Mouse (Mus musculus) left cerebral cortex, adult 11 months (tissue): ENCODE data around the gene Itgam.
"Not testable (repeated sequence)": the region's sequence is repeated elsewhere in the genome, so short reads cannot be mapped to it uniquely, and the experiment has no call there.

ENCODE experiments used
- DNase-seq: peaks from one replicate; pipeline ENCODE4 v3.0.0; 2022; ENCODE audit warnings: low spot score

Itgam gene

GRCm38 (mm10) chr7:128062456-128062855 lies at the start of gene Itgam, which contains the start of gene Gm49368:
Itgam (plus strand) TSS chr7:128062640.
Gm49368 (plus strand) TSS chr7:128062683.
- no peak for DNase-seq

- no peak for DNase-seq
Observed at GRCm38 (mm10) chr7:128013116-128013515, 49.3 kb upstream of the Itgam start.

- DNase-seq: not testable (repeated sequence)
Observed at GRCm38 (mm10) chr7:128016134-128016533, 46.3 kb upstream of the Itgam start.

GRCm38 (mm10) chr7:128016650-128017049 lies 45.8 kb upstream of the Itgam start:
- DNase-seq: no peak

GRCm38 (mm10) chr7:128018275-128018674 lies 44.2 kb upstream of the Itgam start:
- DNase-seq: no peak

- no peak for DNase-seq
Observed at GRCm38 (mm10) chr7:128019187-128019586, 43.3 kb upstream of the Itgam start.

- DNase-seq: no peak
Observed at GRCm38 (mm10) chr7:128022974-128023373, 39.5 kb upstream of the Itgam start.

- no peak for DNase-seq
Observed at GRCm38 (mm10) chr7:128023565-128023964, 38.9 kb upstream of the Itgam start.

- DNase-seq: no peak
Observed at GRCm38 (mm10) chr7:128024364-128024763, 38.1 kb upstream of the Itgam start.

GRCm38 (mm10) chr7:128024932-128025331 lies 37.5 kb upstream of the Itgam start:
- DNase-seq: no peak

GRCm38 (mm10) chr7:128025381-128025780 lies 37.1 kb upstream of the Itgam start:
- no peak for DNase-seq

- no peak for DNase-seq
Observed at GRCm38 (mm10) chr7:128031403-128031976, 30.9 kb upstream of the Itgam start.

- DNase-seq: no peak
Observed at GRCm38 (mm10) chr7:128032290-128032988, 30.0 kb upstream of the Itgam start.

GRCm38 (mm10) chr7:128032989-128033293 lies 29.5 kb upstream of the Itgam start:
- no peak for DNase-seq

GRCm38 (mm10) chr7:128033616-128034015 lies 28.8 kb upstream of the Itgam start:
- DNase-seq: no peak

GRCm38 (mm10) chr7:128042161-128042820 lies 20.1 kb upstream of the Itgam start:
- DNase-seq: not testable (repeated sequence)

- no peak for DNase-seq
Observed at GRCm38 (mm10) chr7:128044142-128044785, 18.2 kb upstream of the Itgam start.

- DNase-seq: no peak
Observed at GRCm38 (mm10) chr7:128045640-128046039, 16.8 kb upstream of the Itgam start.

- no peak for DNase-seq
Observed at GRCm38 (mm10) chr7:128048819-128049218, 13.6 kb upstream of the Itgam start.

GRCm38 (mm10) chr7:128049254-128049653 lies 13.2 kb upstream of the Itgam start:
- no peak for DNase-seq

GRCm38 (mm10) chr7:128050739-128051138 lies 11.7 kb upstream of the Itgam start:
- no peak for DNase-seq

- no peak for DNase-seq
Observed at GRCm38 (mm10) chr7:128053061-128053460, 9.4 kb upstream of the Itgam start.

GRCm38 (mm10) chr7:128056917-128057444 lies 5.5 kb upstream of the Itgam start:
- no peak for DNase-seq
